Mouse (Mus musculus) megakaryocyte progenitor cell, adult 5-6 weeks (primary cell): ENCODE results near the gene Cachd1. TPM values are rescaled to one million over a fixed set of nuclear protein-coding genes. Genes with fewer than 3 reads are reported as not detected.

Experiments used
- ATAC-seq: replicated peaks from 2 replicates; pipeline ENCODE4 v1.8.0; 2016; ENCODE audit warnings: mild to moderate bottlenecking, moderate TSS enrichment, inconsistent platforms; ENCODE audit not compliant: poor library complexity
- total RNA-seq, 2 experiments: library from RNA; stranded (forward) in 1 of 2; stranded (reverse) in 1 of 2; fragments of 157-497, 149-512 nt in 1 of 2; fragments of 200-1000 nt in 1 of 2; gene quantifications; 2 replicates each; pipeline versions ENCODE4 v1.2.3 to v1.2.4; 2015 to 2017

The Cachd1 gene
- total RNA-seq, 2 experiments from 2014 or later = 0.08 to 4.2 TPM

GRCm38 (mm10) chr4:100977522-100977921 is 201.0 kb downstream of the Cachd1 start:
- no peak for ATAC-seq

- no peak for ATAC-seq
These were observed 210.7 kb downstream of the Cachd1 start for GRCm38 (mm10) chr4:100987187-100987586.

- ATAC-seq = peak; percentile 75
These were observed 211.8 kb downstream of the Cachd1 start for GRCm38 (mm10) chr4:100988231-100988799.

- ATAC-seq = no peak
These were observed 214.5 kb downstream of the Cachd1 start for GRCm38 (mm10) chr4:100990996-100991395.

DNA sequence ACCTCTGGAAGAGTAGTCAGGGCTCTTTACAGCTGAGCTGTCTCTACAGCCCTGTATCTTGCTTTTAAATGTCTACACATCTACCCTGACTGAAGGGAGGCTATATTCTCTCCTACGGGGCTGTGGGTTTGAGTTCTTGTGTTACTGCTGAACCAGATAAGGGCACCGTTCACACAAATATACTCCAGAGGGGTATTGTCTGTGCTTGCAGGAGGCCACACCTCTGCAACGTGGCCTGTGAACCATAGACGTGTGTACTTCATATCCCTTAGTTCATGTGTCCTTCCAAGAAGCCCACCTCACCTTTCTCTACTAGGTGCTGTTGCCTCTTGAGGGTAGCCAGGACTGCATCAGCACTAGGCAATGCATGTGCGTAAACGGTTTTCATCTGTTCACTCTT is 215.6 kb downstream of the Cachd1 start:
- ATAC-seq = peak; percentile 29

DNA sequence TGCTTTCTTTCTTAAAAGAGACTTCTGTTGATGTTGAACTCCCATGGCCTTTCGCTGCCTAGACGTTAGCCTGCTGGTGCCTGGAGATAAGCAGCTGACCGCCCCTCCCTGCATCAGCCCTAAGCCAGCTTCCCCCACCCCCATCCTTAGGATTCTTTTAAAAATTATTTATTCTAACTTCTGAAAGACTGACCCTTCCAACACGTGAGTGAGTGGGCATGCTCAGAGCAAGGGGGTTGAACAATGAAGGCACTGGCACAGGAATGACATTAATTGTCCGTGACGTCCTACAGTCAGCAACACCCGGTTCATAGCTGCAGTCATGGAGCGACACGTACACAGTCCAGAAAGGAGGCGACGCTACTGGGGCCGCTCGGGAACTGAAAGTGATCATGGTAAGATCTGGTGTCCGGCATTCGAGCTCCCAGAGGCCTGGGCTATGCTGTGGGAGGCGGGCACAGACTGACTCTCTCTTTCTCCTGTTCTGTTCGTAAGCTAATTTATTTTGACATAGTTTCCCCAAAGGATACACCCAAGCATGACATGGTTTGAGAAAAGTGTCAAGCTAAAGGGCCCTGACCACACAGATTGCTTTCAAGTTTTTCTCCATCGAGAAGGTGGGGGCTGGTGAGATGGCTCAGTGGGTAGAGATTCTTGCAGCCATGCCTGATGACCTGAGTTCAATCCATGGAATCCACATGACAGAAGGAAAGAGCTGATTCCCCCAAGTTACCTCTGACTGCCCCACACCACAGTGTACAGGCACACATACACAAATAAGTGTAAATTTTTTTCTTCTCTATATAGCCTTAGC is 218.2 kb downstream of the Cachd1 start:
- ATAC-seq = peak; percentile 87

- no peak for ATAC-seq
These were observed 219.1 kb downstream of the Cachd1 start for GRCm38 (mm10) chr4:100995617-100996016.

GRCm38 (mm10) chr4:100996060-100996651 is 219.7 kb downstream of the Cachd1 start:
- ATAC-seq = no peak

- peak; percentile 66 for ATAC-seq
These were observed 221.7 kb downstream of the Cachd1 start for GRCm38 (mm10) chr4:100998145-100998544.

- ATAC-seq = no peak
These were observed 222.4 kb downstream of the Cachd1 start for GRCm38 (mm10) chr4:100998906-100999305.

- no peak for ATAC-seq
These were observed 224.1 kb downstream of the Cachd1 start for GRCm38 (mm10) chr4:101000622-101001021.

DNA sequence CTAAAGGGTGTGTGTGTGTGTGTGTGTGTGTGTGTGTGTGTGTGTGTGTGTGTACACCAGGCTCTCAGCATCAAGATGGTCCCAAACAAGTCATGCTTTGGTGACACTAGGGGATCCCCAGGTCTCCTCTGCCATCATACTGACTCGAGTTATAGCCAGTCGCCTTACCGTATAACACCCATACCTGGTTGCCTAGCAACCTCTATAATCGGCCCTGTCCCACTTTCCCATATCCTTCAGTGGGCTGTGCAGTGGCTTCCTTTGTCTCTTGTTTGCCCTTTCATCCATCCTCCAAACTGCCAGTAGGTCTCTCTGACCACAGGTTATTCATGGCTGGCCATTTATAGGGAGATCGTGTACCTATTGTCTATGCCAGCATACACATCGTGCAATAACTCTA is 224.6 kb downstream of the Cachd1 start:
- ATAC-seq = no peak

DNA sequence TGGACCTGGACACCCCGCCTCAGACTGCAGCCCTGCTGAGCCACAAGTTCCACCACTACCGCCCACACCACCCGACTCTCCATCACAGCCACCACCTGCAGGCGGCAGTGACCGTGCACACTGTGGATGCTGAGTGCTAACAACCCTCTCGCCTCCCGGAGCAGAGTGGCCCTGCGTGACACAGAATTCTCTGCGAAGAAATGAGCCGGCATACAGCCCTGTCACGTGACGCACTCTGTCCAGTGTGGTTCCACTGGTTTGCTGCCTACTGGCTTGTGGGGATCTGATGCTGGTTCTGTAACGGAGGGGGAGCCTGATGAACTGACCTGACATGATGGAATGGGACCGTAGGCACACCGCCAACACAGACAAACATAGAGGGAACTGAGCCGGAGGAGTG is 226.5 kb downstream of the Cachd1 start:
- ATAC-seq = no peak

DNA sequence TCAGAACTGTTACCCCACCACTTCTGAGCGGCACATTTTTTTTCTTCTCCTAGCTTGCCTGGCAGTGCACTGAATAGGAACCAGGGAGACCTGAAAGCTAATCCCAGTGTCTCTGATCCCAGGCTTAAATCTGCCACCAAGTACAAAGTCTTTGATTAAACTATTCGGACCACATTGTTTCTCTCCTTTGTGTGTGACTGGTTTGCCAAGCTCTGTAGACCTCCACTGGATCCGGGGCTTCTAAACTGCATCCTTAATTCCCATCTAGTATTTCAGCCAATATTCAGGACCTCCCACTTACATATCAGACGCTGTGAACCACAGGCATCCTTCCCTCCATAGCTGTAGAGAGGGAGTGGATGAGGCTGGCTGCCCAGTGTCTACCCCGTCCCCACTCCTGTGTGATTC is 231.9 kb downstream of the Cachd1 start:
- ATAC-seq = no peak

GRCm38 (mm10) chr4:101009092-101009491 is 232.6 kb downstream of the Cachd1 start:
- no peak for ATAC-seq

- ATAC-seq = no peak
These were observed 241.3 kb downstream of the Cachd1 start for GRCm38 (mm10) chr4:101017806-101018205.

GRCm38 (mm10) chr4:101020596-101020995 is 244.1 kb downstream of the Cachd1 start, which contains the start of gene Gm10577:
Gene Gm10577, minus strand, starts transcription at chr4:101020696.
- no peak for ATAC-seq

GRCm38 (mm10) chr4:101026566-101026965 is 250.1 kb downstream of the Cachd1 start:
- no peak for ATAC-seq

- no peak for ATAC-seq
These were observed 250.5 kb downstream of the Cachd1 start for GRCm38 (mm10) chr4:101026995-101027394.

DNA sequence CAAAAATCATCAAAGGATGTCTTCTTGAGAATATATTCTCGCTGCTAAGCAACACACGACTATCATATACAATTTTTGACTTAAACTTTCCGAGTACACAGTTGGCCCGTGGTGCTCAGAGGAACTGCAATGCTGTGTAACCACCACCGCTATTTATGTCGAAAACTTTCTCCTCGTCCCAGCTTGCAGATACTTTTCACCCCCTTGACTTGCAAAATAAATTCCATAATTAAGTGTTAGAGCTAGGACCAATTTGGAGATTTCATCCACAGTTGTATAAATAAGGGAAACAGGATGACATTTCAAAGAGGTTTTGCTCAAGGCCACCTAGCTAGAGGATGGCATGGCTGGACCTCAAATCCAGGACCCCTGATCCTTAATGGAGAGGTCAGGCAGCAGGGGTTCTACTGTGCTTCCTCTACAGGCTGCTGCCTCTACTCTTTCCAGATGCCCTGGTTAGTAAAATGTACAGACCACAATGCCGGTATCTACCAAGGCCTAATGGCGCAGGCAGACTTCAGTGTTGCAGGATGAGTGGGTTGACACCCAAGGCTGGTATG is 251.5 kb downstream of the Cachd1 start:
- no peak for ATAC-seq

- ATAC-seq = no peak
These were observed 256.6 kb downstream of the Cachd1 start for GRCm38 (mm10) chr4:101033047-101033446.

GRCm38 (mm10) chr4:101035131-101035530 is 258.7 kb downstream of the Cachd1 start:
- no peak for ATAC-seq
